Mouse (Mus musculus): ENCODE data around the gene Myog. TPM values are rescaled to one million over a fixed set of nuclear protein-coding genes. Genes with fewer than 3 reads are reported as not detected.
"Not testable (repeated sequence)": the region's sequence is repeated elsewhere in the genome, so short reads cannot be mapped to it uniquely, and the experiment has no call there.

Gene Myog
- polyA plus RNA-seq (2016; fragmentation: Nextera tagmentation; extraction: Ambion mirVana) = 0.11 and 0.30 TPM in 2 replicates

DNA sequence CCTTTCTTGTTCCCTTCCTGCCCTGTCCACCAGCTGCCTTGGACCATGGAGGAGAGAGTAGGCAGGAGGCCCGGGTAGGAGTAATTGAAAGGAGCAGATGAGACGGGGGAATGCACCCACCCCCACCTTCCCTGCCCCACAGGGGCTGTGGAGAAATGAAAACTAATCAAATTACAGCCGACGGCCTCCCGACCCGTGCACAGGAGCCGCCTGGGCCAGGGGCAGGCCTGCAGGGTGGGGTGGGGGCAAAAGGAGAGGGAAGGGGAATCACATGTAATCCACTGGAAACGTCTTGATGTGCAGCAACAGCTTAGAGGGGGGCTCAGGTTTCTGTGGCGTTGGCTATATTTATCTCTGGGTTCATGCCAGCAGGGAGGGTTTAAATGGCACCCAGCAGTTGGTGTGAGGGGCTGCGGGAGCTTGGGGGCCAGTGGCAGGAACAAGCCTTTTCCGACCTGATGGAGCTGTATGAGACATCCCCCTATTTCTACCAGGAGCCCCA is at the start of gene Myog:
Gene Myog (plus strand): TSS at position 392 of the 502 bp plus-strand sequence.
- no peak for ATAC-seq (ENCODE audit: low FRiP score, low read depth)
- no peaks in the 10 kb centered on the region for H3K27me3 ChIP-seq
- no peak within 1 kb of the TSS for H3K4me2 ChIP-seq (replicated peaks)
- H3K4me3 ChIP-seq = no peak within 1 kb of the TSS
- no peak within 1 kb of the TSS for H3K27ac ChIP-seq (replicated peaks)
- peaks cover 12% of the 10 kb centered on the region for H3K4me1 ChIP-seq
- H3K36me3 ChIP-seq = no peaks in the 10 kb centered on the region
- no peak within 1 kb of the TSS for H3K9ac ChIP-seq (replicated peaks)
- no peaks in the 10 kb centered on the region for H3K9me3 ChIP-seq
- 38% methylated on average over 11 of the region's 11 CpGs for WGBS

DNA sequence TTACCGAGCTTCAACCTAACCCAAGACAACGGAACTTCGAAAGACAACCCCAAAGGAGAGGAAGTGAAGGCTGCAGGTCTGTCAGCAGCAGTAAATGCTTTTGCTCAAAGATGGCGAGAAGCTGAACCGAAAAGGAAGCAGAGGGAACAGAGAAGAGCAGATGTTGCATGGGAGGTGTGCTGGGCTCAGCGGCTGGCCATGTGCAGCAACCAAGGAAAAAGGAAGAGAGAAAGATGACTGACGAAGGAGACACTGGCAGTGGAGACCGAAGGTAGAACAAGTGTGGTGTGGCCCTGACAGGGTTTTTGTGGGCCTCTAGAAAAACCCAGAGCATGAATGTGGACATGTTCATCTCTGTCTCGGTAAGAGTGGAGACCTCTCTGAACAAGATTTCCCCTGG is 49.1 kb upstream of the Myog start:
- Histone ChIP-seq H3K27me3 (peaks cover 48% of the 10 kb centered on the region), H3K4me1 (peaks cover 11% of the 10 kb centered on the region), H3K36me3 (no peaks in the 10 kb centered on the region), H3K4me3 (no peak overlapping the region), H3K27ac (replicated peaks) (no peak overlapping the region), H3K4me2 (replicated peaks) (no peak overlapping the region), H3K9ac (replicated peaks) (no peak overlapping the region), H3K9me3 (no peaks in the 10 kb centered on the region)
- ATAC-seq (ENCODE audit: low FRiP score, low read depth) = no peak
- WGBS = 91% methylated on average over 9 of the region's 9 CpGs

DNA sequence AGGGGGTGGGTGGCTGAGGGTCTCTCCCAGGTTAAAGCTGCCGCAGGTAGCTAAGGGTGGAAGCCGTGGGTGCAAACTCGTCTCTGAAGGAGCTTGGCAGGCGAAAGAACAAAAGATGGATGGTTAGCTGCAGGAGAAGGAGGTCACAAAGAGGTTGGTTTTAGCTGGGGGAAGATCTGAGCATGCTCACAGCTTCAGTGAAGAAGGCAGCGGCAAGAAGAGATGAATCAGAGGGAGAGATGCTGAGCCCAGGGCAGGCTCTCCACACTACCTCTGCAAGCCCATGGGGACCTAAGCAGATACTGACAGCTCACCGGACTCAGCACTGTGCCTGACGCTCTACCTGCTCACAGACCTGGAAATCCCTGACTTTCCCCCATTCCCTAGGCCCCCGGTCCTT is 48.5 kb upstream of the Myog start:
- ATAC-seq (ENCODE audit: low FRiP score, low read depth) = no peak
- Histone ChIP-seq H3K36me3 (no peaks in the 10 kb centered on the region), H3K4me2 (replicated peaks) (no peak overlapping the region), H3K9me3 (no peaks in the 10 kb centered on the region), H3K9ac (replicated peaks) (no peak overlapping the region), H3K4me1 (peaks cover 8% of the 10 kb centered on the region; the same call in 1 of the 2 replicates), H3K27ac (replicated peaks) (no peak overlapping the region), H3K27me3 (peaks cover 42% of the 10 kb centered on the region), H3K4me3 (no peak overlapping the region)
- 76% methylated on average over 8 of the region's 8 CpGs for WGBS

DNA sequence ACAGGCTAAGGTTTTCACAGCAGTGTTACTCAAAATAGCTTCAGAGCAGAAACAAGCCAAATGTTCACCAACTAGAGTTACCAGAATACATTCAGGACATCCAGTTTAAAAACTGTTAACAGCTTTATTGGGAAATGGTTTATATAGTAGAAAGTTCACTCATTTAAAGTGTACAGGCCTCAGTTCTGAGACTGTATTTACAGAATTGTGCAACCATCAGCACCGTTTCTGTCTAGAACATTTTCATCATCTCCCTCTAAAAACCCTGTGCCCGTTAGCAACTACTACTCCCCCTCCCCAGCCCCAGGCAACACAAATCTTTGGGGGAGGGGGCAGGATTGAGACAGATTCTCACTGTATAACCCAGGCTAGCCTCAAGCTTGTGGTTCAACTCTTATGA is 47.5 kb upstream of the Myog start:
- Histone ChIP-seq H3K27me3 (peaks cover 33% of the 10 kb centered on the region), H3K4me2 (replicated peaks) (no peak overlapping the region), H3K36me3 (no peaks in the 10 kb centered on the region), H3K4me3 (no peak overlapping the region), H3K27ac (replicated peaks) (no peak overlapping the region), H3K9me3 (no peaks in the 10 kb centered on the region), H3K4me1 (peaks cover 8% of the 10 kb centered on the region; the same call in 1 of the 2 replicates), H3K9ac (replicated peaks) (no peak overlapping the region)
- no peak for ATAC-seq (ENCODE audit: low FRiP score, low read depth)
- WGBS = 72% methylated on average over 2 of the region's 2 CpGs

GRCm38 (mm10) chr1:134243505-134243904 is 46.3 kb upstream of the Myog start:
- peaks cover 27% of the 10 kb centered on the region for H3K27me3 ChIP-seq
- H3K4me3 ChIP-seq = no peak overlapping the region
- no peaks in the 10 kb centered on the region for H3K9me3 ChIP-seq
- no peak for ATAC-seq (ENCODE audit: low FRiP score, low read depth)
- WGBS = 71% methylated on average over 6 of the region's 6 CpGs
- H3K4me1 ChIP-seq = peaks cover 8% of the 10 kb centered on the region; the same call in 1 of the 2 replicates
- no peaks in the 10 kb centered on the region for H3K36me3 ChIP-seq
- no peak overlapping the region for H3K27ac ChIP-seq (replicated peaks)
- no peak overlapping the region for H3K9ac ChIP-seq (replicated peaks)
- H3K4me2 ChIP-seq (replicated peaks) = no peak overlapping the region

- Histone ChIP-seq H3K4me1 (peaks cover 8% of the 10 kb centered on the region; the same call in 1 of the 2 replicates), H3K9me3 (no peaks in the 10 kb centered on the region), H3K27ac (replicated peaks) (no peak overlapping the region), H3K9ac (replicated peaks) (peak overlapping the region; percentile 34; the same call in 1 of the 2 replicates), H3K4me3 (peak overlapping the region; percentile 7; the same call in 1 of the 2 replicates), H3K27me3 (peaks cover 27% of the 10 kb centered on the region), H3K36me3 (no peaks in the 10 kb centered on the region), H3K4me2 (replicated peaks) (peak overlapping the region; percentile 44)
- 22% methylated on average over 35 of the region's 35 CpGs for WGBS
- ATAC-seq (ENCODE audit: low FRiP score, low read depth) = peak; percentile 75
Observed at GRCm38 (mm10) chr1:134243948-134244914, 45.6 kb upstream of the Myog start.

DNA sequence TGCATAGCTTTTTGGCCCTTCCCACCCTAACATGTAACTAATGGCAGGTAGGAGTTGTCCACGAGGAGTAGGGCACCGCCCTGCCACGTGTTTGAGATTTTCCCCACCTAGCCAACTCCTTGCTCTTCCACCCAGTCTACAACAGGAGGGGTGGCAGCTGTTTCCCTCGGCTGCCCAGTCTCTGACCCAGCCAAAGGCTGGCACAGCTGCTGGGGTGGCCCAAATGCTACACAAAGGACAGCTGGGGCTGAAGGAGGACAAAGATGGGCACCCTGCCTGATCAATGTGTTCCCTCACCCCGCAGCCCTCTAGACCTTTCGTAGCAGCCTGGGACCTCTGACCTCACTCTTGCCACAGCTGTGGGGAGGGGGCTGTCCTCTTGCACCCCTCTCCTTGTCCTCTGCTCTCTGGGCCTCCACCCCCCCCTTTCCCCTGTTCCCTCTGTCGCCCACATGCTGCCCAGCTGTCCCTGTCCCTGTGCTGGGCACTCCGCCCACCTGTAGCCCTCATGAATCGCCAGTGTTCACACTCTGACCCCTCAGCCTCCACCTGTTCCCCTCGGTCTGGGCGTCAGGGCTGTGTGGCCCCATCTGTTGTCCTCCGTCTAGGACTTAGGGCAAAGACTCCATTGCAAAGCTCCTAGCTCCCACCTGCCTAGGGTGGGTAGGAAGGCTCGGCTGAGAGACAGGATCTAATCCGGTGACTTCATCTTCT is 44.6 kb upstream of the Myog start:
- peaks cover 8% of the 10 kb centered on the region; the same call in 1 of the 2 replicates for H3K4me1 ChIP-seq
- peaks cover 25% of the 10 kb centered on the region for H3K27me3 ChIP-seq
- no peak for ATAC-seq (ENCODE audit: low FRiP score, low read depth)
- H3K27ac ChIP-seq (replicated peaks) = no peak overlapping the region
- 88% methylated on average over 14 of the region's 14 CpGs for WGBS
- no peak overlapping the region for H3K4me2 ChIP-seq (replicated peaks)
- no peaks in the 10 kb centered on the region for H3K9me3 ChIP-seq
- no peaks in the 10 kb centered on the region for H3K36me3 ChIP-seq
- no peak overlapping the region for H3K9ac ChIP-seq (replicated peaks)
- H3K4me3 ChIP-seq = no peak overlapping the region

- no peak for ATAC-seq (ENCODE audit: low FRiP score, low read depth)
- H3K36me3 ChIP-seq = no peaks in the 10 kb centered on the region
- H3K4me3 ChIP-seq = no peak overlapping the region
- 0 out of 2 replicates have a peak overlapping the region, but pooled peaks have one; percentile 20 for H3K27ac ChIP-seq (replicated peaks)
- H3K4me1 ChIP-seq = peaks cover 8% of the 10 kb centered on the region; the same call in 1 of the 2 replicates
- H3K27me3 ChIP-seq = peaks cover 22% of the 10 kb centered on the region
- 57% methylated on average over 4 of the region's 4 CpGs for WGBS
- no peak overlapping the region for H3K4me2 ChIP-seq (replicated peaks)
- no peak overlapping the region for H3K9ac ChIP-seq (replicated peaks)
- no peaks in the 10 kb centered on the region for H3K9me3 ChIP-seq
Observed at GRCm38 (mm10) chr1:134246590-134246989, 43.2 kb upstream of the Myog start.

DNA sequence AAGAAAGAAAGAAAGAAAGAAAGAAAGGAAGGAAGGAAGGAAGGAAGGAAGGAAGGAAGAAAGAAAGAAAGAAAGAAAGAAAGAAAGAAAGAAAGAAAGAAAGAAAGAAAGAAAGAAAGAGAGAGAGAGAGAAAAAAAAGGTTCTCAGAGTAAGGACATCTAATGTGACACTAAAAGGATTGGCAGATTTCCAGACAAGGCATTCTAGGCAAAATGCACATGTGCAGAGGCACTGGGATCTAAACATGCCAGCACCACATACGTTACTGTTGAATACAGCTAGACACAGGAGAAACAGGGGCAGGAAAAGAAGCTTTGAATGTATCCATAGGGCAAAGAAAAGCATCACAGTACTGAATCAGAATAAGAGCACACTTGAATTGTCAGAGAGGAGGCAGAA is 40.1 kb upstream of the Myog start:
- not testable (repeated sequence) for H3K36me3 ChIP-seq; H3K4me2 ChIP-seq (replicated peaks); ATAC-seq (ENCODE audit: low FRiP score, low read depth); H3K27ac ChIP-seq (replicated peaks); H3K4me3 ChIP-seq; H3K27me3 ChIP-seq; H3K9me3 ChIP-seq; H3K9ac ChIP-seq (replicated peaks); H3K4me1 ChIP-seq
- 83% methylated on average over 1 of the region's 1 CpGs for WGBS

DNA sequence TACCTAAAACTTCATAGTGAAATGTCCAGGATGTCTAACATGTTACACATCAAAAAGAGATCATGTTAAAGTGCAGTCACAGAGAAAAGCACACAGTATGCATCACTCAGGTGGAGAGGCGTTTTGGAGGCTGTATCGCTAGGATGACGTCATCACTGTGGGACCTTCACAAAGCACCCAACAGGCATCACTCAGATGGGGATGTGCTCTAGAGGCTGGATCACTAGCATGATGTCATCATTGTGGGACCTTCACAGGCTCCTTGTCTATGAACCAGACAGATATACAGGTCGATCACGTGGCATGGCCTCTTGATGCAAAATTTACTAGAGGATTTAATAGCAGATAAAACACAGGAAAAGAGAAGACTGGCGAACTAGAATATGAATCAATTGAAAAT is 25.4 kb upstream of the Myog start:
- no peak overlapping the region for H3K4me2 ChIP-seq (replicated peaks)
- H3K27me3 ChIP-seq = no peaks in the 10 kb centered on the region
- no peaks in the 10 kb centered on the region for H3K4me1 ChIP-seq
- peaks cover 9% of the 10 kb centered on the region; the same call in 1 of the 2 replicates for H3K9me3 ChIP-seq
- no peaks in the 10 kb centered on the region for H3K36me3 ChIP-seq
- 93% methylated on average over 6 of the region's 6 CpGs for WGBS
- ATAC-seq (ENCODE audit: low FRiP score, low read depth) = no peak
- no peak overlapping the region for H3K27ac ChIP-seq (replicated peaks)
- H3K4me3 ChIP-seq = no peak overlapping the region
- no peak overlapping the region for H3K9ac ChIP-seq (replicated peaks)

DNA sequence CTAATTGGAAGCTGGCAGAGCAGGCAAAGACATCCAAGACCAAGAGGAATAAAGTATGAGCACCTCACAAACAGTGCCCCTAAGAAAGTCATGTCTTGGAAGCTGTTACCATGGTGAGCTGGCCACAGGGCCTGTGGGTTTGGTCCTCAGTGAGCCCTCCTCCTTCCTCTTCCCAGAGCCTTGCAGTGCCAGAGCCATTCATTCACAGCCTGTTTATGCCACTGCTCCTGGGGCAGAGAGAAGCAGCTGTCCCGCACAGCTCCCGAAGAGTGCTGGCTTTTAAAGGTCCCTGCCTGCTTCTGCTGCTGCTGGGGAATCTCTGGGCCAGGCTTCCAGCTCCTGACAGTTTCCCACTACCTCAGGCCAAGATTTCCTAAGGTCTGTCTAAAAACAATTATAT is 24.0 kb upstream of the Myog start:
- no peak overlapping the region for H3K4me3 ChIP-seq
- no peaks in the 10 kb centered on the region for H3K36me3 ChIP-seq
- peaks cover 4% of the 10 kb centered on the region; the same call in 1 of the 2 replicates for H3K9me3 ChIP-seq
- ATAC-seq (ENCODE audit: low FRiP score, low read depth) = no peak
- no peaks in the 10 kb centered on the region for H3K27me3 ChIP-seq
- H3K27ac ChIP-seq (replicated peaks) = no peak overlapping the region
- 52% methylated on average over 2 of the region's 2 CpGs for WGBS
- no peak overlapping the region for H3K4me2 ChIP-seq (replicated peaks)
- no peaks in the 10 kb centered on the region for H3K4me1 ChIP-seq
- H3K9ac ChIP-seq (replicated peaks) = no peak overlapping the region

- Histone ChIP-seq H3K4me1 (peaks cover 3% of the 10 kb centered on the region; the same call in 1 of the 2 replicates), H3K27me3 (0 out of 2 replicates have a peak, but pooled peaks cover 5% of the 10 kb centered on the region), H3K27ac (replicated peaks) (no peak overlapping the region), H3K36me3 (no peaks in the 10 kb centered on the region), H3K4me2 (replicated peaks) (no peak overlapping the region), H3K4me3 (no peak overlapping the region), H3K9ac (replicated peaks) (no peak overlapping the region), H3K9me3 (no peaks in the 10 kb centered on the region)
- no peak for ATAC-seq (ENCODE audit: low FRiP score, low read depth)
- 64% methylated on average over 7 of the region's 7 CpGs for WGBS
Observed at GRCm38 (mm10) chr1:134270026-134270425, 19.8 kb upstream of the Myog start.
